Mouse (Mus musculus): Measurements from ENCODE around the gene Map3k7cl.

DNA sequence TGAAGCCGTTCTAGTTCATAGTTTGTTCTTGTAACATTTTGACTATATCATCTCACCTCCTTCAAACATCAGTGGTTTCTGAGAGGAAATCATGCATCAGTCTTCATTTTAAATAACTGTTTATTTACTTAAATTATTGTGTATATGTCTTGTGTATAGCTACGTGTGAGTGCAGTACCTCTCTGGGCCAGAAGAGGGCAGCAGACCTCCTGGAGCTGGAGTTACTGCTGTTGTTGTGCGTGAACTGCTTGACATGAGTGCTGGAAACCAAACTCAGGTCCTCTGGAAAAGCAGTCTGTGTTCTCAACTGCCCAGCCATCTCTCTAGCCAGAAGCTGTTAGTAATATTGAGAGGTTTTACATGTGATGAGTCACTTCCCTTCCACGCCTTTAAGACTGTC, 73.6 kb downstream of the Map3k7cl start:
- TF ChIP-seq CTCF (IDR thresholded peaks at IDR 0.05; ENCODE audit: borderline replicate concordance, control insufficient read depth, extremely low read depth, insufficient read depth, low read length, poor library complexity) (no peak), POLR2A (IDR thresholded peaks at IDR 0.05; ENCODE audit: control insufficient read depth, extremely low read depth, insufficient read depth, low read length, poor library complexity) (no peak)
